In the genomic region with DNA sequence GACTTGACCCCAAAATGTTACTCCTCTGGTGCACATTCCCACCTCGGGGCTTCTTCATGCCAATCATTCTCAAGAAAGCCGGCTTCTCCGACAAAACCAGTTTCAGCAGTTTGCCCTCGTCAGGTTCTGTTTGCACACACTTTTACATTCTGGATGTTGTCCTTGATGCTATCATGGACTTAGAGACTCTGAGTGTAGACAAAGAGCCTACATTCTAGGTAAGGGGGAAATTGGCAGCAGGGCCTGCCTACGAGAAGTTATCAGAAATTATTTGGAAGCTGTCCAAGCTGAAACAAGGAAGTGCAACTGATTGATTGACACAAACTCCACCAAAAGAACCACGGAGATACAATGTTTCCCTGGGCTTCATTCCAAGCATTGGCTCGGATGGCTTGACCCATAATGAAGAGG, we compare ENCODE assay signal across 10 mouse cellular contexts. TPM values are rescaled to one million over a fixed set of nuclear protein-coding genes. Genes with fewer than 3 reads are reported as not detected.
A peak's percentile ranks its signal among the peaks of the same experiment; 100 is the strongest.
DNase-seq lines count a peak whose midpoint lies in the region; ATAC-seq lines count a peak whose summit lies in the region.
"Had no signal": no experiment of that assay in that cellular context is flagged by ENCODE, and none has a peak within 500 bp of the region (broad histone marks: within the 10 kb centered on the region; RNA-seq: fewer than 3 reads in every experiment).

No protein-coding gene starts in this region.

- ATAC-seq in erythroblast, adult 5-6 weeks (replicated peaks; ENCODE audit: low FRiP score, poor library complexity, severe bottlenecking) = no peak
- ATAC-seq in common myeloid progenitor, adult 5-6 weeks (replicated peaks; ENCODE audit: low read depth, poor library complexity, severe bottlenecking) = peak; percentile 43
- ATAC-seq in intestine, embryonic 15.5 days = peak; percentile 79
- ATAC-seq in midbrain, embryonic 11.5 days (ENCODE audit: low FRiP score) = no peak
- ATAC-seq: midbrain, embryonic 13.5 days had no signal

- no peak for DNase-seq in midbrain, embryonic 11.5 days (ENCODE audit: low spot score, missing footprints)
- no peak for DNase-seq in ovary, postnatal 14 days (ENCODE audit: low spot score)
- no peak for DNase-seq in cerebellum, adult 8-10 months
- DNase-seq: adrenal gland, postnatal 36 days had no signal

- H3K4me2 ChIP-seq in intestine, embryonic 15.5 days (replicated peaks) = 0 out of 2 replicates have a peak overlapping the region, but pooled peaks have one; percentile 10
- no peak overlapping the region for H3K4me2 ChIP-seq in midbrain, embryonic 11.5 days
- H3K4me2 ChIP-seq: midbrain, embryonic 13.5 days had no signal

- peak overlapping the region; percentile 39 for H3K4me3 ChIP-seq in erythroblast, embryonic 14.5 days (replicated peaks)
- no peak overlapping the region for H3K4me3 ChIP-seq in intestine, embryonic 15.5 days (replicated peaks)
- no peak overlapping the region for H3K4me3 ChIP-seq in macrophage (ENCODE audit: inconsistent target)
- H3K4me3 ChIP-seq in midbrain, embryonic 11.5 days (ENCODE audit: low read depth, low read length) = no peak overlapping the region
- H3K4me3 ChIP-seq: midbrain, embryonic 13.5 days had no signal

- H3K27ac ChIP-seq in intestine, embryonic 15.5 days = peak overlapping the region; percentile 67
- H3K27ac ChIP-seq in macrophage = peak overlapping the region; percentile 43
- no peak overlapping the region for H3K27ac ChIP-seq in midbrain, embryonic 11.5 days (ENCODE audit: low read depth, low read length)
- H3K27ac ChIP-seq: midbrain, embryonic 13.5 days had no signal

- H3K27me3 ChIP-seq in erythroblast, embryonic 14.5 days (ENCODE audit: control insufficient read depth) = no peaks in the 10 kb centered on the region
- no peaks in the 10 kb centered on the region for H3K27me3 ChIP-seq in intestine, embryonic 15.5 days (replicated peaks)
- H3K27me3 ChIP-seq in midbrain, embryonic 11.5 days (ENCODE audit: control insufficient read depth, insufficient read depth, low read length) = no peaks in the 10 kb centered on the region
- H3K27me3 ChIP-seq: midbrain, embryonic 13.5 days had no signal

- no peaks in the 10 kb centered on the region for H3K36me3 ChIP-seq in erythroblast, embryonic 14.5 days (ENCODE audit: control insufficient read depth)
- H3K36me3 ChIP-seq in intestine, embryonic 15.5 days = no peaks in the 10 kb centered on the region
- no peaks in the 10 kb centered on the region for H3K36me3 ChIP-seq in macrophage (ENCODE audit: inconsistent target)
- no peaks in the 10 kb centered on the region for H3K36me3 ChIP-seq in midbrain, embryonic 11.5 days (ENCODE audit: control insufficient read depth, insufficient read depth, low read length)
- H3K36me3 ChIP-seq: midbrain, embryonic 13.5 days had no signal

- peaks cover 42% of the 10 kb centered on the region for H3K4me1 ChIP-seq in erythroblast, embryonic 14.5 days (ENCODE audit: control insufficient read depth)
- H3K4me1 ChIP-seq in intestine, embryonic 15.5 days (replicated peaks) = no peaks in the 10 kb centered on the region
- no peaks in the 10 kb centered on the region for H3K4me1 ChIP-seq in midbrain, embryonic 11.5 days (ENCODE audit: control insufficient read depth, insufficient read depth, low read length)
- H3K4me1 ChIP-seq: midbrain, embryonic 13.5 days had no signal

- no peaks in the 10 kb centered on the region for H3K79me2 ChIP-seq in macrophage (ENCODE audit: inconsistent target)

- 36% methylated on average over 7 of the region's 7 CpGs for WGBS in intestine, embryonic 15.5 days
- WGBS in macrophage (ENCODE audit: missing documents) = 9% methylated on average over 7 of the region's 7 CpGs
- 76% methylated on average over 7 of the region's 7 CpGs for WGBS in midbrain, embryonic 11.5 days

- H3K9ac ChIP-seq in intestine, embryonic 15.5 days = no peak overlapping the region
- H3K9ac ChIP-seq in midbrain, embryonic 11.5 days (ENCODE audit: low read length) = no peak overlapping the region
- H3K9ac ChIP-seq: midbrain, embryonic 13.5 days had no signal

- H3K9me3 ChIP-seq in erythroblast, embryonic 14.5 days (ENCODE audit: control insufficient read depth, low read length) = no peaks in the 10 kb centered on the region
- no peaks in the 10 kb centered on the region for H3K9me3 ChIP-seq in intestine, embryonic 15.5 days
- no peaks in the 10 kb centered on the region; the same call in 1 of the 2 replicates for H3K9me3 ChIP-seq in midbrain, embryonic 11.5 days (ENCODE audit: control insufficient read depth, low read length)

RNA-seq across cellular contexts. Expression of a gene that starts 43.5 kb away (rescaled TPM):
- 6.7 and 7.8 TPM in 2 replicates for polyA plus RNA-seq in erythroblast, embryonic 14.5 days (2012)
- 49.7 and 52.8 TPM in 2 replicates for total RNA-seq in erythroblast, adult 5-6 weeks (2015; ENCODE audit: low replicate concordance)
- total RNA-seq in erythroblast, adult 5-6 weeks (2017; ENCODE audit: low replicate concordance) = 41.9 and 53.8 TPM in 2 replicates
- total RNA-seq in common myeloid progenitor, adult 5-6 weeks (2017) = 79.8 and 100 TPM in 2 replicates
- 41.3 and 43.7 TPM in 2 replicates for polyA plus RNA-seq in intestine, embryonic 15.5 days (2015; fragmentation: Nextera tagmentation; extraction: Ambion mirVana)
- total RNA-seq in macrophage (2018; cell fraction: chromatin; rRNA removed) = 100 to 1,000 TPM in 1 of 26 experiments, 10 to 100 TPM in 25; 41.8 to 107 (median 67.7) TPM
- total RNA-seq in macrophage (2018; cell fraction: cytosol; rRNA removed) = 10 to 100 TPM; 48.2 to 77.8 (median 57.2) TPM
- 10 to 100 TPM; 35.1 to 89.9 (median 60.8) TPM for total RNA-seq in macrophage (2018; cell fraction: nucleus; rRNA removed)
- 56.6 to 88.8 TPM (median 62.9 TPM) in 3 replicates for polyA plus RNA-seq in macrophage (2018)
- polyA plus RNA-seq in midbrain, embryonic 11.5 days (2014; fragmentation: Nextera tagmentation; extraction: Ambion mirVana) = 40.4 and 43.5 TPM in 2 replicates

Comparison
In these comparisons a context has a peak if more than half of its experiments do, and no peak if none do; other contexts are left out.
1. ATAC-seq: peak in common myeloid progenitor, adult 5-6 weeks (single experiment) and intestine, embryonic 15.5 days (single experiment); none in erythroblast, adult 5-6 weeks (single experiment) and midbrain, embryonic 11.5 days (single experiment).